Mouse (Mus musculus) kidney, postnatal 4 days (tissue): ENCODE results near the gene Tenm3.

Experiments
- DNase-seq, 2 experiments: peaks; one replicate each; pipeline ENCODE4 v3.0.0; 2021; ENCODE audit warnings: mixed read lengths in 2 of 2

The Tenm3 gene

DNA sequence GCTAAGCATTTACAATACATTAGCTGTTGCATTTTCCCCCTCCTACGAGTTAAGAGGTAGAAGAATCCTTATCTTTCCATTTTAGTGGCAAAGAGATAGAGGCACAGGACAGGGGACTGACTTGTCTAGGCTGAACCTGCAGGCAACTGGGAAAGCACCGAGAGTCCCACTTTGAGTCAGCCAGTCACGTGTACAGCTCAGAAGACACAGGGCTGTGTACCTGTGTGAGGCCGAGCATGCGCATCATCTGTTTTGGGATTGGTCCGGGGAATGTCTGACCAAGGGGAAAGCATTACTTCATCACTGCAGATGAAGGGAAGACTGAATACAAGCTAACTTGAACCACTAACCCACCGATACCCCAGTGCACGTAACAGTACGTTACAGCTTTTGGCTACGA is 526.3 kb downstream of the Tenm3 start:
- DNase-seq = no peak

DNA sequence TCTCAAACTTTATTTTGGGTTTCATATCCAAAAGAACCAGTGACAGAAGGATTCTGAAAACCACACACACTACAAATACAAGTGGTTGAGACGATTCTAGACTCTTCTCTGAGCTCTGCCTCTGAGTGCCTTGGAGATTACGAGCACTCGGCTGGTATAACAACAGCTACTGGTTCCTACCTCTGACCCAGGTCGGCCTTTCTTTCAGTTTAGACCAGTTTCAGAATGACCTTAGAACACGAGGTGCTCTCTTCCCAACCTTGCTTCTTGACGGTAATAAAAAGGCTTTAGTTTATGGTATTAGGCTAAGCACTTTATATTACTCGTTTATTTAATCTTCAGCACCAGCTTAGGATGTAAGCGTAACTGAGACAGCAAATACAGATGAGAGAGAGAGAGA is 528.1 kb downstream of the Tenm3 start:
- DNase-seq = no peak

GRCm38 (mm10) chr8:48313985-48314368 is 529.8 kb downstream of the Tenm3 start:
- DNase-seq = no peak

GRCm38 (mm10) chr8:48313210-48313984 is 530.4 kb downstream of the Tenm3 start:
- DNase-seq = peak; percentile 35 to 37

GRCm38 (mm10) chr8:48311706-48312105 is 532.0 kb downstream of the Tenm3 start:
- no peak for DNase-seq

DNA sequence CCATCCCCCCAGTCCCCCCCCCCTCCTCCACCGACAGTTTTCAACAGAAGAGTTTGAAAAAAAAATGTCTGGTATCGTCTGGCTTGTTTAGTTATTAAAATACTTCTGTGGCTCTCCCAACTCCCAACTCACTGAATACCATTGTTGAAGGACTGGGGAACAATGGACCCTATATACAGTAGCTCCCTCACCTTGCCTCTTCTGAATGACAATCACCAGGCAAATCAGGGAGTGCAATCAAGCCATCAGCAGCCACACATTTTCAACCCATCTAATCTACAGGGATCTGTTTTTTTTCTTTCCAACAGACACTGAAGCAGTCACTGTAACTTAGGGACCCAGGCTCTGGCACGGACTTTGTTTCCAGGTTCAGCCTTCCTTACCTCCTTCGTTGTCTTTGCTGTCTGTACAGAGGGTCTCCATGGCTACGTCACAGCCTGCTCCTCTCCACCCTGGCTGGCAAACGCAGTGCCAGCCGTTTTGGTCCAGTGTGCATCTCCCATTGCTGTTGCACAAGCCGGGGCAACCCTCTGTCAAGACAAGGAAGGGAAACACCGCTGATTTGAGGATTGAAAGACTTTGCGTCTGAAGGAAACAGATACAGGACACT is 533.4 kb downstream of the Tenm3 start:
- no peak for DNase-seq

GRCm38 (mm10) chr8:48309191-48309987 is 534.4 kb downstream of the Tenm3 start:
- peak; percentile 6 to 13 for DNase-seq

- DNase-seq = no peak
Measured at GRCm38 (mm10) chr8:48304224-48304623, 539.5 kb downstream of the Tenm3 start.

DNA sequence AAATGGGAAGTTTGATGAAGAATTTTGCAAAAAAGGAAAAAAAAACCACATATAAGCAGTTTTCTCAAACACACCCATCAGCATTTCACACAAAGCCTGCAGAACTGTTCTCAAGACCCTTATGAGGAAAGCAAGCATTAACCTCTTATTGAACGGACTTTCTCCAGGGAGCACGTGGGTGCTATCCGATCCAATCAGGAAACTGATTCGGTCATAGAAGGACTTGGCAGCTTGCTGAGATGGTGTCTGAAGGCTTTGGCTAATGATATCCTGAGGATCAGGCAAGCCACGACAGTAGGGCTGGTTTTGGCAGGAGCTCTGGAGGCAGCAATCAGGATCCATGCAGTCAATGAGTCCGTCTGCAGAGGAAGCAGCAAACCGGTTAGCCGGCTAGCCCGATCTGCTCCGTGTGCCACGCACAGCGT is 543.1 kb downstream of the Tenm3 start:
- DNase-seq = peak; percentile 8 to 33

GRCm38 (mm10) chr8:48300061-48300460 is 543.7 kb downstream of the Tenm3 start:
- peak; percentile 12 to 28 for DNase-seq

- DNase-seq = no peak
Measured at GRCm38 (mm10) chr8:48299341-48299740, 544.4 kb downstream of the Tenm3 start.

- DNase-seq = no peak
Measured at GRCm38 (mm10) chr8:48296371-48296770, 547.4 kb downstream of the Tenm3 start.

- no peak for DNase-seq
Measured at GRCm38 (mm10) chr8:48295558-48295957, 548.2 kb downstream of the Tenm3 start.

GRCm38 (mm10) chr8:48293797-48294196 is 550.0 kb downstream of the Tenm3 start:
- DNase-seq = no peak

DNA sequence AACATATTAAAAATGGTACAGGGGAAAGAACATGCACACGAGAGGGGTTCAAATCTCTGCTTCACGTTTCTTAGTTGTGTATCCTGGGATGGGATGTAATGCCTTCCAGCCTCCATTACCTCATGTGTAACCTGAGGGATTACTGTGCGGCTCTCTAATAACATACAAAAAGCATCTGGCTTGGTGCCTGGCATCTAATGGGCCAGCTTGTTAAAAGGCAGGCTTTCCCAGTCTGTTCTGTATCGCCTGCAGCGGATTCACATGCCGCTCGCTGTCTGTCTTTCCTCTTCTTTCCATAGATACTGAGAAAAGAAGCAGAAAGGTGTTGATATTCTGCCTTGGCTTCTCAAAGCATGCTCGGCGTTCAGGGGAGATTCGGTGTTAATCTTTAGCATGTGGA is 558.3 kb downstream of the Tenm3 start:
- no peak for DNase-seq

DNA sequence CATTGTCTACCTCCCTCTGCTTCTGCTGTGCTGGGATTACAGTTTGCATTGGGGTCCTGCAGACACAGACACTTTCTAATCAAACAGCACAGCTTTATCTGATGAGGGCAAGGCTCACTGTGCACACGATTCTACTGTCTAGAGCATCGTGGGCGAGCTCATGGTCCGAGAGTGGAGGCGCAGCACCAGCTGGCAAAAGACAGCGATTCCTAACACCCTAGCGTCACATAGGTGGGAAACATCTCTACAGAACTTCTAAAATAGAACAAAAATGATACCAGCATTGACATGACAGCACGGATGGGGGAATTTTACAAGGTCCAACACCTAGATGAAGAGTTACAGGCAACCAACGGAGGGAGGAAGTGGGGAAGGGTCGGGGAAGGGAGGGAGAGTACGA is 561.9 kb downstream of the Tenm3 start:
- no peak for DNase-seq

DNA sequence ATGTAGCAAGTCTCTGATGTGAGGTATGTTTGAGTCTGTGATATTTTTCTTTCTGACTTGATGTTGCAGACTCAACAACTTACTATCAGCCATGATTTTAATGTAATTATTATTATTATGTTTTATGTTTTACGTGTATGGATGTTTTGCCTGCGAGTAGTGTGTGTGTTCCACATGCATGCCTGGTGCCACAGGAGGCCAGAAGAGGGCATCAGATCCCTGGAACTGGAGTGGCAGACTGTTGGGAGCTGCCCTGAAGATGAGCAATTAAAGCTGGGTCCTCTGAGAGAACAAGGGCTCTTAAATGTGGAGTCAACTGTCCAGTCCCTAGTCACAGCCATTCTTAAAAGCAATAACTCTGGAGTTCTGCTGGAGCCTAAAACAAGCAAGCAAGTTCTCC is 564.4 kb downstream of the Tenm3 start:
- DNase-seq = peak in 1 of 2 experiments; percentile 12

GRCm38 (mm10) chr8:48277986-48278635 is 565.6 kb downstream of the Tenm3 start:
- DNase-seq = no peak

DNA sequence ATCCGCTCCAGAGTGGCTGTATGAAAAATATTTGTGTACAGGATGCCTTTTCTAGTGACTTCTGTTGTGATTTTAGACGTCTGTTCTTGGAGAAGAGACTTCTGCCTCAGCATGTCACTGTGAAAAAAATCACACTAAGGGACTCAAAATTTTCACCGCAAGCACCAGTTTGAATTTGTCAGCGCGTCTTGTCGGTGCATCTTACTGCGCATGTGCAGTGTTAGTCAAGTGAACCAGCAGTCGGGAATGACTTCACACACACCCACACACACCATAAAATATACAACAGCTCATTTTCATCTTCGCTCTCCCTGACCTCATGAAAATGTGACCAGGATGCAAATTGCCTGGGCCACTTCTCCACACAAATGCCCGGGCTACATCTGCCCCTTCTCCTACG is 568.7 kb downstream of the Tenm3 start:
- no peak for DNase-seq

DNA sequence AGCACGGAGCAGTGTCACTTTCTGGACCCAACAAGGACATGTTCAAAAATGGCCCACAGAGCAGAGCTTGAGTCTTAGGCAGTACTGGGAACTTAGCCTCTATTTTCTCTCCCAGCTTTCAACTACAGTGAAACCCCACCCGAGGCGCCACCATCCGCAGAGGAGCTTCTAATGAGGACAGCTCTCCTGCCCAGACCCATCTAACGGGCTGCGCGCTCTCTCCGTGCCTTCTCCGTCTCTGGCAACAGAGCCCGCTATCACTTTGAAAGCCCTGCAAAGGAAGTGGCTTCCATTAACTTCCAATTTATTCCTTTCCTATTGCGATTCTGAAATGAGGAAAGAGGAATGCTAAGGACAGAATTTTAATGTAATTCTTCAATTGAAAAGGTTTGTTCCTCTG is 569.2 kb downstream of the Tenm3 start:
- DNase-seq = no peak

DNA sequence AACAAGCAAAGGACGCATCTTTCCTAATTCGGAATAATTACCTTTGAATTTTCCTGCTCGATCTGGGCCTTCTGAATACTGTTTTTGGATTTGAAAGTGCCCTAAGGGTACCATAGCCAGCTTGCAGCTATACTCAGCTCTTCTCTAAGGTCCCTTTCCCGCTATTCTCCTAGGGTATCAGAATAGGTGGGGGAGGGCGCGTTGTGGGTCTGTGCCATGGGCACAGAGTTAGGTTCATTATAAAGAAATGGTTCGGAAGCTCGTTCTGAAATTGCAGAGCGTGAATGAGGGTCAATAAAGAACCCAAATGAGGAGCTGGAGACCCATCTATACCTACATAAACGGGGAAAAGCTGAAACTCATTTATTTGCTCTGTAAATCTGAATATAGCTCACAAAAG is 575.1 kb downstream of the Tenm3 start:
- no peak for DNase-seq

- no peak for DNase-seq
Measured at GRCm38 (mm10) chr8:48260265-48260664, 583.5 kb downstream of the Tenm3 start.

DNA sequence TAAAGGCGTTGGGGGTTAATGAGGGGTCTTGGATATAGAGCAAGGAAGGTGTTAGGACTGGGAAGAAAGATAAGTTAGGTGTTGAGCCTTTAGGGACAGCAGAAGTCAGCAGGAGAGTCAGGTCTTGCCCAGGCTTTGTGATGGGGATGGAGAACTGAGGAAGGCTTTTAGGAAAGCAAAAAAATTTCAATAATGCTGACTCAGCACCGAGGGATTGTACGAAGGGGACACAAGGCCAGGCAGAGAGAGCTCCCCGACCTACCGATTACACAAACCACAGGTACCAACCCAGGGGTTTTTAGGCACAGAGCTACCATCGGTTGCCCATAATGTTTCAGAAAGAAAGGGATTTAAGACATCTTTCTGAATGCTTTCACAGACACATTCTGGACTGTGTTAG is 583.9 kb downstream of the Tenm3 start:
- DNase-seq = no peak
